ENCODE assay signal across 27 mouse cellular contexts in genomic region chr16:29889346-29889745, GRCm38 (mm10).
DNase-seq lines count a peak whose midpoint lies in the region; ATAC-seq and TF ChIP-seq lines count a peak whose summit lies in the region.
"Had no signal": no experiment of that assay in that cellular context is flagged by ENCODE, and none has a peak within 500 bp of the region (broad histone marks: within the 10 kb centered on the region; RNA-seq: fewer than 3 reads in every experiment).

No protein-coding gene starts in this region.

- TF ChIP-seq CTCF in cerebellum, adult 2 months (IDR thresholded peaks at IDR 0.05; ENCODE audit: borderline replicate concordance, insufficient read depth, low read depth, low read length): no peak

- peaks cover 36% of the 10 kb centered on the region for H3K4me1 ChIP-seq in heart, embryonic 11.5 days (ENCODE audit: control insufficient read depth, insufficient read depth, low read length)
- H3K4me1 ChIP-seq in embryonic facial prominence, embryonic 11.5 days (ENCODE audit: control insufficient read depth, insufficient read depth, low read length): peaks cover 4% of the 10 kb centered on the region
- H3K4me1 ChIP-seq in limb, embryonic 11.5 days (ENCODE audit: control insufficient read depth, insufficient read depth, low read length): peaks cover 38% of the 10 kb centered on the region
- peaks cover 44% of the 10 kb centered on the region for H3K4me1 ChIP-seq in limb, embryonic 14.5 days (ENCODE audit: control insufficient read depth, insufficient read depth, low read length)
- H3K4me1 ChIP-seq in cerebellum, adult 2 months (ENCODE audit: control insufficient read depth, insufficient read depth, low read length): no peaks in the 10 kb centered on the region; the same call in 1 of the 2 replicates

- no peak overlapping the region for H3K4me2 ChIP-seq in heart, embryonic 11.5 days
- H3K4me2 ChIP-seq in embryonic facial prominence, embryonic 11.5 days (ENCODE audit: low read depth, low read length): no peak overlapping the region; the same call in 1 of the 2 replicates
- H3K4me2 ChIP-seq in limb, embryonic 11.5 days (ENCODE audit: low read depth, severe bottlenecking): no peak overlapping the region
- no peak overlapping the region for H3K4me2 ChIP-seq in limb, embryonic 14.5 days (replicated peaks; ENCODE audit: low read depth, low read length, severe bottlenecking)
- H3K4me2 ChIP-seq: embryonic facial prominence, embryonic 12.5 days; embryonic facial prominence, embryonic 15.5 days; forebrain, embryonic 12.5 days; heart, embryonic 13.5 days; hindbrain, embryonic 14.5 days had no signal

- no peak overlapping the region for H3K9ac ChIP-seq in heart, embryonic 11.5 days (ENCODE audit: low read depth, low read length)
- no peak overlapping the region for H3K9ac ChIP-seq in embryonic facial prominence, embryonic 11.5 days (replicated peaks; ENCODE audit: low read length)
- no peak overlapping the region for H3K9ac ChIP-seq in limb, embryonic 11.5 days (ENCODE audit: low read length)
- no peak overlapping the region for H3K9ac ChIP-seq in limb, embryonic 14.5 days (ENCODE audit: low read depth, low read length, severe bottlenecking)
- H3K9ac ChIP-seq: embryonic facial prominence, embryonic 12.5 days; embryonic facial prominence, embryonic 15.5 days; forebrain, embryonic 12.5 days; heart, embryonic 13.5 days; hindbrain, embryonic 14.5 days had no signal

- H3K9me3 ChIP-seq in heart, embryonic 11.5 days (replicated peaks; ENCODE audit: control insufficient read depth, low read length): no peaks in the 10 kb centered on the region
- H3K9me3 ChIP-seq in embryonic facial prominence, embryonic 11.5 days (replicated peaks; ENCODE audit: control insufficient read depth, low read length): no peaks in the 10 kb centered on the region
- no peaks in the 10 kb centered on the region for H3K9me3 ChIP-seq in limb, embryonic 11.5 days (ENCODE audit: control insufficient read depth, low read length)
- no peaks in the 10 kb centered on the region for H3K9me3 ChIP-seq in limb, embryonic 14.5 days (ENCODE audit: control insufficient read depth, low read length)
- H3K9me3 ChIP-seq: embryonic facial prominence, embryonic 12.5 days; embryonic facial prominence, embryonic 15.5 days; forebrain, embryonic 12.5 days; heart, embryonic 13.5 days had no signal

- no peaks in the 10 kb centered on the region for H3K27me3 ChIP-seq in heart, embryonic 11.5 days (ENCODE audit: control insufficient read depth, insufficient read depth, low read length)
- H3K27me3 ChIP-seq in embryonic facial prominence, embryonic 11.5 days (ENCODE audit: control insufficient read depth, insufficient read depth, low read length): no peaks in the 10 kb centered on the region
- H3K27me3 ChIP-seq in limb, embryonic 11.5 days (ENCODE audit: control insufficient read depth, insufficient read depth, low read length): no peaks in the 10 kb centered on the region
- no peaks in the 10 kb centered on the region for H3K27me3 ChIP-seq in limb, embryonic 14.5 days (ENCODE audit: control insufficient read depth, insufficient read depth, low read length)
- H3K27me3 ChIP-seq in cerebellum, adult 2 months (ENCODE audit: control insufficient read depth, insufficient read depth, low read length): no peaks in the 10 kb centered on the region
- H3K27me3 ChIP-seq: embryonic facial prominence, embryonic 12.5 days; embryonic facial prominence, embryonic 15.5 days; heart, embryonic 13.5 days had no signal

- no peak for ATAC-seq in heart, embryonic 11.5 days (replicated peaks; ENCODE audit: insufficient number of reproducible peaks, low FRiP score, low TSS enrichment)
- ATAC-seq in embryonic facial prominence, embryonic 11.5 days (replicated peaks; ENCODE audit: insufficient number of reproducible peaks, low FRiP score, low TSS enrichment, low read depth): no peak
- no peak for ATAC-seq in limb, embryonic 11.5 days (ENCODE audit: insufficient number of reproducible peaks, low FRiP score, low TSS enrichment, low read depth)
- ATAC-seq in limb, embryonic 14.5 days (ENCODE audit: low FRiP score, low read depth): no peak
- ATAC-seq: CD4-positive, CD25-positive, alpha-beta regulatory T cell, adult 4 months; forebrain, embryonic 16.5 days; hindbrain, postnatal 0 days; inflammation-experienced regulatory T-cells, adult 6 months had no signal

- H3K4me3 ChIP-seq in heart, embryonic 11.5 days (ENCODE audit: low read depth, low read length): no peak overlapping the region
- H3K4me3 ChIP-seq in embryonic facial prominence, embryonic 11.5 days (ENCODE audit: low read depth, low read length): no peak overlapping the region
- no peak overlapping the region for H3K4me3 ChIP-seq in limb, embryonic 11.5 days (ENCODE audit: low read depth, low read length)
- no peak overlapping the region for H3K4me3 ChIP-seq in limb, embryonic 14.5 days (replicated peaks; ENCODE audit: low read length)
- no peak overlapping the region for H3K4me3 ChIP-seq in cerebellum, adult 2 months (replicated peaks; ENCODE audit: insufficient read depth, low read depth, low read length)
- H3K4me3 ChIP-seq: embryonic facial prominence, embryonic 12.5 days; embryonic facial prominence, embryonic 15.5 days; forebrain, embryonic 12.5 days; heart, embryonic 13.5 days had no signal

- H3K36me3 ChIP-seq in heart, embryonic 11.5 days (ENCODE audit: control insufficient read depth, insufficient read depth, low read length): no peaks in the 10 kb centered on the region
- H3K36me3 ChIP-seq in embryonic facial prominence, embryonic 11.5 days (replicated peaks; ENCODE audit: control insufficient read depth, insufficient read depth, low read depth, low read length): no peaks in the 10 kb centered on the region
- H3K36me3 ChIP-seq in limb, embryonic 11.5 days (ENCODE audit: control insufficient read depth, insufficient read depth, low read length): no peaks in the 10 kb centered on the region
- no peaks in the 10 kb centered on the region for H3K36me3 ChIP-seq in limb, embryonic 14.5 days (ENCODE audit: control insufficient read depth, insufficient read depth, low read length)
- H3K36me3 ChIP-seq: embryonic facial prominence, embryonic 12.5 days; embryonic facial prominence, embryonic 15.5 days; forebrain, embryonic 12.5 days; heart, embryonic 13.5 days had no signal

- peak; percentile 66 for DNase-seq in heart, adult 11 months
- DNase-seq in embryonic facial prominence, embryonic 11.5 days (ENCODE audit: low spot score): peak; percentile 70
- peak; percentile 49 for DNase-seq in limb, embryonic 11.5 days (ENCODE audit: low spot score)
- DNase-seq in limb, embryonic 14.5 days (ENCODE audit: low spot score): no peak
- DNase-seq in gastrocnemius, postnatal 4 days (ENCODE audit: low spot score in 2 of 2): no peak
- DNase-seq in cerebellum, adult 2 months: no peak
- DNase-seq: adrenal gland, adult 2 months; adrenal gland, postnatal 14 days; cerebellum, adult 11 months; cerebellum, adult 8-10 months; cerebellum, postnatal 10 days; embryo, embryonic 11 days; gastrocnemius, postnatal 10 days; gastrocnemius, postnatal 36 days; heart, adult 18-20 months; heart, postnatal 14 days; heart, postnatal 4 days had no signal

- H3K27ac ChIP-seq in heart, embryonic 11.5 days (ENCODE audit: low read depth, low read length): no peak overlapping the region
- H3K27ac ChIP-seq in embryonic facial prominence, embryonic 11.5 days (replicated peaks; ENCODE audit: low read depth, low read length): no peak overlapping the region
- peak overlapping the region; percentile 77 for H3K27ac ChIP-seq in limb, embryonic 11.5 days (replicated peaks; ENCODE audit: low read depth, low read length)
- peak overlapping the region; percentile 11; the same call in 1 of the 2 replicates for H3K27ac ChIP-seq in limb, embryonic 14.5 days (replicated peaks; ENCODE audit: low read depth, low read length)
- H3K27ac ChIP-seq in cerebellum, adult 2 months (ENCODE audit: insufficient read depth, low read length): no peak overlapping the region
- H3K27ac ChIP-seq: embryonic facial prominence, embryonic 12.5 days; embryonic facial prominence, embryonic 15.5 days; forebrain, embryonic 12.5 days; heart, embryonic 13.5 days; hindbrain, embryonic 14.5 days; hindbrain, postnatal 0 days had no signal

- TF ChIP-seq POLR2A in limb, embryonic 14.5 days (IDR thresholded peaks at IDR 0.05; ENCODE audit: borderline replicate concordance, extremely low read depth, insufficient read depth, insufficient read length): no peak
- no peak for TF ChIP-seq POLR2A in cerebellum, adult 2 months (IDR thresholded peaks at IDR 0.05; ENCODE audit: borderline replicate concordance, insufficient read depth, low read length)

- 44% methylated on average over 4 of the region's 4 CpGs for WGBS in heart, embryonic 11.5 days (ENCODE audit: insufficient replicate concordance)
- 14% methylated on average over 4 of the region's 4 CpGs for WGBS in embryonic facial prominence, embryonic 11.5 days
- 17% methylated on average over 4 of the region's 4 CpGs for WGBS in limb, embryonic 11.5 days
- WGBS in limb, embryonic 14.5 days: 20% methylated on average over 4 of the region's 4 CpGs
- WGBS in cerebellum, adult 2 months: 78% methylated on average over 4 of the region's 4 CpGs

Comparison
In these comparisons a context has a peak if more than half of its experiments do, and no peak if none do; other contexts are left out.
1. DNase-seq: peak in heart, adult 11 months (single experiment), embryonic facial prominence, embryonic 11.5 days (single experiment) and limb, embryonic 11.5 days (single experiment); none in limb, embryonic 14.5 days (single experiment), gastrocnemius, postnatal 4 days (0 of 2) and cerebellum, adult 2 months (0 of 2).
2. H3K27ac ChIP-seq: peak in limb, embryonic 11.5 days (single experiment) and limb, embryonic 14.5 days (single experiment); none in heart, embryonic 11.5 days (single experiment), embryonic facial prominence, embryonic 11.5 days (single experiment) and cerebellum, adult 2 months (single experiment).